Mouse (Mus musculus) ES-E14 (cell line): ENCODE data around the gene N4bp1.

Source experiments
- CHD2 ChIP-seq: IDR thresholded peaks from 2 replicates; pipeline ENCODE4 v1.6.1; 2014; ENCODE audit warnings: mild to moderate bottlenecking, low read depth, low read length, inconsistent platforms
- HCFC1 ChIP-seq: IDR thresholded peaks from 2 replicates; pipeline ENCODE4 v1.6.1; 2012; ENCODE audit warnings: low read length, inconsistent platforms, borderline replicate concordance; ENCODE audit not compliant: insufficient read depth
- MAFK ChIP-seq: IDR thresholded peaks from 2 replicates; pipeline ENCODE4 v1.6.1; 2014; ENCODE audit warnings: mild to moderate bottlenecking, low read depth, low read length, inconsistent platforms; ENCODE audit not compliant: insufficient read depth
- ZC3H11A ChIP-seq: IDR thresholded peaks from 2 replicates; pipeline ENCODE4 v1.6.1; 2012; ENCODE audit warnings: low read depth, mild to moderate bottlenecking, inconsistent platforms, low read length, borderline replicate concordance
- ZNF384 ChIP-seq: IDR thresholded peaks from 2 replicates; pipeline ENCODE4 v1.6.1; 2012; ENCODE audit warnings: low read depth, low read length, inconsistent platforms

DNA sequence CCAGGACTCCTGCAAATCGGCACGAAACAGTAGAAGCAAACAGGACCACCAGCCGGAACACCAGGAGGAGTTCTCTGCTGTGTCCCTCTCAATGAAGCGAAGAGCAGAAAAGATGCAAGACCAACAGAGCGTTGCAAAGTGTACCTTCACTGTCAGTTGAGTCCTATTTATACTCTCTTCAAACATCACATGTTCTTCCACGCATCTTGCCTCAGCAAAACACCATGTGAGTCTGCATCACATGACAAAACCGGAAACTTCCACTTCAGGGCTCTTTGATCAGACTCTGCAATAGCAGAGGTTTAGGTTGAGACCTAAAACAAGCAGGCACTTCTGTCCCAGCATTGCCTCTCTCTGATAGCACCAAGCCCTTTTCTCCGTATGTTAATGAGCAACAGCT lies 26.1 kb upstream of the N4bp1 start:
- TF ChIP-seq MAFK, result no peak
- no peak for TF ChIP-seq HCFC1
- no peak for TF ChIP-seq ZNF384
- no peak for TF ChIP-seq ZC3H11A
- no peak for TF ChIP-seq CHD2
